In the genomic region with DNA sequence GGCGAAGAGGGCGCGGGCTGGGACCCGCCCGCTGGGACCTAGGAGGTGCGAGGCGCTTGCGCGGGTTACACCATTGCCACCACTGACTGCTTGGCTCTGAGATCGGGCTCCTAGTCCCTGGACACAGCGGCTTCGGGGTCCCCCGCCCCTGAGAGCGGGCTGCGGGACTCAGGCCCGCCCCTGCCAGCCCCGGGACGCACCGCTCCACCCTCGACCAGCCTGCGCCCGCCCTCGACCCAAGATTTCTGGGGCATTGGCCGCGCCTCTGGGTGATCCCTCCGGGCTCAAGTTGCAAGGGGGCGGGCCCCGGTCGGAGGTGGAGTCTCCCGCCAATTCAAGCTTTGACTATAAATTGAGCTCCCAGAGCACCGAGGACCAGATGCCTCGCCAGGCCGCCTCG, we compare ENCODE assay signal across 8 mouse cellular contexts. TPM values are rescaled to one million over a fixed set of nuclear protein-coding genes. Genes with fewer than 3 reads are reported as not detected.
DNase-seq lines count a peak whose midpoint lies in the region; ATAC-seq lines count a peak whose summit lies in the region.

A gene (plus strand): TSS at position 216 of the 400 bp plus-strand sequence.

- H3K4me3 ChIP-seq in heart, embryonic 15.5 days, result peak within 1 kb of the TSS; percentile 43
- H3K4me3 ChIP-seq in midbrain, embryonic 11.5 days (ENCODE audit: low read depth, low read length), result peak within 1 kb of the TSS; percentile 33

- no peak within 1 kb of the TSS for H3K9ac ChIP-seq in heart, embryonic 15.5 days
- H3K9ac ChIP-seq in midbrain, embryonic 11.5 days (ENCODE audit: low read length), result no peak within 1 kb of the TSS

- WGBS in heart, embryonic 15.5 days, result under 1% methylated on average over 34 of the region's 34 CpGs
- WGBS in midbrain, embryonic 11.5 days, result under 1% methylated on average over 31 of the region's 34 CpGs

- peaks cover 100% of the 10 kb centered on the region for H3K27me3 ChIP-seq in heart, embryonic 15.5 days
- peaks cover 82% of the 10 kb centered on the region for H3K27me3 ChIP-seq in midbrain, embryonic 11.5 days (ENCODE audit: control insufficient read depth, insufficient read depth, low read length)

- peaks cover 16% of the 10 kb centered on the region for H3K4me1 ChIP-seq in heart, embryonic 15.5 days (replicated peaks)
- H3K4me1 ChIP-seq in midbrain, embryonic 11.5 days (ENCODE audit: control insufficient read depth, insufficient read depth, low read length), result peaks cover 9% of the 10 kb centered on the region

- DNase-seq in thymus, postnatal 4 days, result peak; percentile 10
- no peak for DNase-seq in thymus, postnatal 10 days (ENCODE audit: low spot score in 2 of 2)
- peak; percentile 69 to 78 for DNase-seq in kidney, postnatal 4 days
- peak; percentile 94 for DNase-seq in midbrain, embryonic 11.5 days (ENCODE audit: low spot score, missing footprints)
- DNase-seq in urinary bladder, postnatal 14 days (ENCODE audit: low spot score), result peak; percentile 66
- no peak for DNase-seq in spleen, postnatal 4 days (ENCODE audit: low spot score in 2 of 2)
- DNase-seq in cerebellum, adult 9-11 months, result no peak

- H3K4me2 ChIP-seq in heart, embryonic 15.5 days, result peak within 1 kb of the TSS; percentile 65
- peak within 1 kb of the TSS; percentile 46 for H3K4me2 ChIP-seq in midbrain, embryonic 11.5 days

- H3K27ac ChIP-seq in heart, embryonic 15.5 days, result no peak within 1 kb of the TSS
- no peak within 1 kb of the TSS for H3K27ac ChIP-seq in midbrain, embryonic 11.5 days (ENCODE audit: low read depth, low read length)

- ATAC-seq in heart, embryonic 15.5 days (replicated peaks; ENCODE audit: insufficient number of reproducible peaks, insufficient read depth, low FRiP score, low read depth), result no peak
- peak; percentile 61 for ATAC-seq in midbrain, embryonic 11.5 days (ENCODE audit: low FRiP score)

- H3K36me3 ChIP-seq in heart, embryonic 15.5 days, result no peaks in the 10 kb centered on the region
- no peaks in the 10 kb centered on the region for H3K36me3 ChIP-seq in midbrain, embryonic 11.5 days (ENCODE audit: control insufficient read depth, insufficient read depth, low read length)

- no peaks in the 10 kb centered on the region for H3K9me3 ChIP-seq in heart, embryonic 15.5 days (replicated peaks)
- no peaks in the 10 kb centered on the region for H3K9me3 ChIP-seq in midbrain, embryonic 11.5 days (ENCODE audit: control insufficient read depth, low read length)

RNA-seq across cellular contexts. Expression of the gene that starts here (rescaled TPM):
- 0.09 TPM in 1 of 2 replicates, not detected in the other for polyA plus RNA-seq in heart, embryonic 15.5 days (2015; fragmentation: Nextera tagmentation; extraction: Ambion mirVana)
- polyA plus RNA-seq in midbrain, embryonic 11.5 days (2014; fragmentation: Nextera tagmentation; extraction: Ambion mirVana), result not detected in 2 replicates

Comparison
In these comparisons a context has a peak if more than half of its experiments do, and no peak if none do; other contexts are left out.
1. DNase-seq: peak in thymus, postnatal 4 days (single experiment), kidney, postnatal 4 days (2 of 2) and urinary bladder, postnatal 14 days (single experiment); none in thymus, postnatal 10 days (0 of 2), spleen, postnatal 4 days (0 of 2) and cerebellum, adult 9-11 months (single experiment).
2. Peak in DNase-seq, ATAC-seq, H3K4me3 ChIP-seq and H3K4me2 ChIP-seq in midbrain, embryonic 11.5 days; RNA of the gene not detected or under 1 TPM.